Mouse (Mus musculus) forebrain, embryonic 11.5 days (tissue): ENCODE data around the gene Bbs1. TPM values are rescaled to one million over a fixed set of nuclear protein-coding genes. Genes with fewer than 3 reads are reported as not detected.

Source experiments
- ATAC-seq: fragments of 200-750 bp; cut with Nextera tagmentation; replicated peaks from 2 replicates; pipeline ENCODE4 v1.8.0; 2017; ENCODE audit warnings: moderate TSS enrichment; ENCODE audit not compliant: low FRiP score
- DNase-seq: peaks from one replicate; pipeline ENCODE4 v3.0.0-alpha.2; 2017; ENCODE audit warnings: low spot score
- H3K27ac ChIP-seq: fragments of 300-500 bp; sonication (generic); 2 replicates; pipeline ENCODE4 v1.5.1; 2014; ENCODE audit warnings: low read depth, low read length
- H3K27me3 ChIP-seq: fragments of 300-500 bp; sonication (generic); 2 replicates; pipeline ENCODE4 v1.6.1; 2014; ENCODE audit warnings: mild to moderate bottlenecking, low read length, mixed read lengths; ENCODE audit not compliant: control insufficient read depth, insufficient read depth
- H3K36me3 ChIP-seq: fragments of 300-500 bp; sonication (generic); 2 replicates; pipeline ENCODE4 v1.6.1; 2014; ENCODE audit warnings: mild to moderate bottlenecking, low read length, moderate library complexity, mixed read lengths; ENCODE audit not compliant: control insufficient read depth, insufficient read depth
- H3K4me1 ChIP-seq: fragments of 300-500 bp; sonication (generic); replicated peaks from 2 replicates; pipeline ENCODE4 v1.6.1; 2014; ENCODE audit warnings: low read length, mixed read lengths; ENCODE audit not compliant: control insufficient read depth, insufficient read depth
- H3K4me2 ChIP-seq: fragments of 300-500 bp; sonication (generic); 2 replicates; pipeline ENCODE4 v1.6.1; 2014; ENCODE audit warnings: low read depth, mild to moderate bottlenecking, low read length, moderate library complexity, mixed read lengths; ENCODE audit not compliant: severe bottlenecking
- H3K4me3 ChIP-seq: fragments of 300-500 bp; sonication (generic); 2 replicates; pipeline ENCODE4 v1.5.1; 2014; ENCODE audit warnings: low read depth, low read length
- H3K9ac ChIP-seq: fragments of 300-500 bp; sonication (generic); 2 replicates; pipeline ENCODE4 v1.6.1; 2014; ENCODE audit warnings: low read length
- H3K9me3 ChIP-seq: fragments of 300-500 bp; sonication (generic); 2 replicates; pipeline ENCODE4 v1.6.1; 2016; ENCODE audit warnings: low read length, mixed read lengths; ENCODE audit not compliant: control insufficient read depth
- WGBS: fragments of 180-500 bp; shearing (Covaris S2); extraction: QIAGEN DNeasy Blood & Tissue Kit; methylation state at CpG from one replicate; pipeline ENCODE4 v1.1.7; 2014; 5-methylcytosine and 5-hydroxymethylcytosine counted together
- polyA plus RNA-seq: library from polyadenylated mRNA; unstranded; fragments of >200 nt; fragmentation: Nextera tagmentation; extraction: Ambion mirVana; gene quantifications from 2 replicates; pipeline ENCODE4 v1.2.1, GENCODE M21; 2014

The Bbs1 gene
- polyA plus RNA-seq, 1 experiment from 2014 or later: 13.9 TPM

GRCm38 (mm10) chr19:4838526-4839140, 67.8 kb downstream of the Bbs1 start:
- Histone ChIP-seq H3K4me2 (peak overlapping the region; percentile 98), H3K9ac (peak overlapping the region; percentile 75), H3K27ac (no peak overlapping the region), H3K36me3 (no peaks in the 10 kb centered on the region; the same call in 1 of the 2 replicates), H3K27me3 (peaks cover 16% of the 10 kb centered on the region), H3K4me1 (peaks cover 6% of the 10 kb centered on the region), H3K9me3 (no peaks in the 10 kb centered on the region), H3K4me3 (peak overlapping the region; percentile 55)
- ATAC-seq (peak; percentile 10; the same call in 1 of the 2 replicates), DNase-seq (no peak)
- WGBS: 37% methylated on average over 10 of the region's 10 CpGs

- no peak for ATAC-seq
- 96% methylated on average over 6 of the region's 6 CpGs for WGBS
- H3K4me3 ChIP-seq: no peak overlapping the region
- H3K4me2 ChIP-seq: no peak overlapping the region
- no peak overlapping the region for H3K9ac ChIP-seq
- H3K27ac ChIP-seq: no peak overlapping the region
- DNase-seq: no peak
- no peaks in the 10 kb centered on the region for H3K9me3 ChIP-seq
- H3K27me3 ChIP-seq: peaks cover 16% of the 10 kb centered on the region
- H3K36me3 ChIP-seq: no peaks in the 10 kb centered on the region; the same call in 1 of the 2 replicates
- H3K4me1 ChIP-seq: peaks cover 8% of the 10 kb centered on the region
Observed at GRCm38 (mm10) chr19:4837049-4837448, 69.4 kb downstream of the Bbs1 start.

Other genes with a start within 250 kb of the Bbs1 start
- gene Gm960, start 208.0 kb downstream of the Bbs1 start, polyA plus RNA-seq: 4.6 and 4.9 TPM in 2 replicates
- 15.2 and 16.7 TPM in 2 replicates for gene Sptbn2, start 195.5 kb downstream of the Bbs1 start, polyA plus RNA-seq
- 136 and 139 TPM in 2 replicates for gene Rbm4b, start 150.1 kb downstream of the Bbs1 start, polyA plus RNA-seq
- 100 and 110 TPM in 2 replicates for gene Rbm4, start 112.7 kb downstream of the Bbs1 start, polyA plus RNA-seq
- gene Gm21992, start 95.0 kb downstream of the Bbs1 start, polyA plus RNA-seq: 15.0 and 31.9 TPM in 2 replicates
- gene Rbm14, start 95.0 kb downstream of the Bbs1 start, polyA plus RNA-seq: 139 and 144 TPM in 2 replicates
- 36.4 and 37.9 TPM in 2 replicates for gene Ccs, start 67.3 kb downstream of the Bbs1 start, polyA plus RNA-seq
- gene Ccdc87, start 67.3 kb downstream of the Bbs1 start, polyA plus RNA-seq: 0.11 and 0.17 TPM in 2 replicates
- 20.2 and 27.6 TPM in 2 replicates for gene Ctsf, start 51.5 kb downstream of the Bbs1 start, polyA plus RNA-seq
- 1.8 and 2.2 TPM in 2 replicates for gene Actn3, start 28.7 kb downstream of the Bbs1 start, polyA plus RNA-seq
- gene Zdhhc24, start 28.0 kb downstream of the Bbs1 start, polyA plus RNA-seq: 12.3 and 15.7 TPM in 2 replicates
- 152 and 172 TPM in 2 replicates for gene Dpp3, start 21.7 kb upstream of the Bbs1 start, polyA plus RNA-seq
- gene Peli3, start 36.5 kb upstream of the Bbs1 start, polyA plus RNA-seq: 2.1 and 2.5 TPM in 2 replicates
- gene Mrpl11, start 55.5 kb upstream of the Bbs1 start, polyA plus RNA-seq: 136 and 145 TPM in 2 replicates
- gene Npas4, start 83.7 kb upstream of the Bbs1 start, polyA plus RNA-seq: not detected in 2 replicates
- gene Slc29a2, start 117.2 kb upstream of the Bbs1 start, polyA plus RNA-seq: 5.5 and 8.3 TPM in 2 replicates
- 35.2 and 40.4 TPM in 2 replicates for gene B4gat1, start 132.2 kb upstream of the Bbs1 start, polyA plus RNA-seq
- 4.0 and 4.2 TPM in 2 replicates for gene AC124502.3, start 132.3 kb upstream of the Bbs1 start, polyA plus RNA-seq
- 58.4 and 62.6 TPM in 2 replicates for gene Brms1, start 134.7 kb upstream of the Bbs1 start, polyA plus RNA-seq
- 2.0 TPM in 2 replicates for gene Rin1, start 143.9 kb upstream of the Bbs1 start, polyA plus RNA-seq
- gene Cd248, start 161.4 kb upstream of the Bbs1 start, polyA plus RNA-seq: 30.7 and 32.7 TPM in 2 replicates
- gene Tmem151a, start 178.9 kb upstream of the Bbs1 start, polyA plus RNA-seq: 1.2 and 1.8 TPM in 2 replicates
- 69.5 and 75.8 TPM in 2 replicates for gene Yif1a, start 181.9 kb upstream of the Bbs1 start, polyA plus RNA-seq
- 93.2 and 112 TPM in 2 replicates for gene Cnih2, start 191.9 kb upstream of the Bbs1 start, polyA plus RNA-seq
- gene Rab1b, start 200.4 kb upstream of the Bbs1 start, polyA plus RNA-seq: 250 and 262 TPM in 2 replicates
- gene Klc2, start 211.9 kb upstream of the Bbs1 start, polyA plus RNA-seq: 35.3 and 38.5 TPM in 2 replicates